Mouse (Mus musculus) CH12.LX (cell line): Measurements from ENCODE around the gene Slitrk3. TPM values are rescaled to one million over a fixed set of nuclear protein-coding genes. Genes with fewer than 3 reads are reported as not detected.
A peak's percentile ranks its signal among the peaks of the same experiment; 100 is the strongest.

Experiments used
- DNase-seq: peaks from one replicate; pipeline ENCODE4 v3.0.0-alpha.2; 2013; ENCODE audit errors: extremely low read depth
- H3K27ac ChIP-seq: 2 replicates; pipeline ENCODE4 v1.5.1; 2012; ENCODE audit warnings: low read depth, mild to moderate bottlenecking, control low read depth, moderate library complexity; ENCODE audit not compliant: insufficient read depth
- H3K27me3 ChIP-seq: replicated peaks from 2 replicates; pipeline ENCODE3; 2012; ENCODE audit warnings: inconsistent platforms
- H3K36me3 ChIP-seq, 2 experiments: replicated peaks in 1 of 2; 2 replicates each; pipeline versions ENCODE3 to v1.6.1; 2012; ENCODE audit warnings: inconsistent platforms in 1 of 2, low read length in 1 of 2, mild to moderate bottlenecking in 1 of 2, mixed read lengths in 1 of 2, moderate library complexity in 1 of 2; ENCODE audit not compliant: control insufficient read depth in 1 of 2, insufficient read depth in 1 of 2
- H3K4me1 ChIP-seq, 2 experiments: 2 replicates each; pipeline ENCODE4 v1.6.1; 2012; ENCODE audit warnings: inconsistent platforms in 1 of 2, moderate library complexity in 1 of 2; ENCODE audit not compliant: insufficient read depth in 2 of 2, control insufficient read depth in 1 of 2
- H3K4me2 ChIP-seq: 2 replicates; pipeline ENCODE4 v1.6.1; 2012; ENCODE audit warnings: low read depth, mild to moderate bottlenecking, control low read depth; ENCODE audit not compliant: poor library complexity, insufficient read depth, severe bottlenecking
- H3K4me3 ChIP-seq, 3 experiments: fragments of 150-350 bp in 1 of 3; sonication (generic) in 1 of 3; replicated peaks in 1 of 3; 2 replicates each; pipeline versions ENCODE3 to v1.5.1; 2011 to 2012; ENCODE audit warnings: low read depth in 2 of 3, low read length in 2 of 3, mild to moderate bottlenecking in 2 of 3, moderate library complexity in 2 of 3, control low read depth in 1 of 3, improper control_type of control experiment in 1 of 3, inconsistent platforms in 1 of 3, mixed read lengths in 1 of 3; ENCODE audit not compliant: poor library complexity in 1 of 3
- H3K79me2 ChIP-seq: replicated peaks from 2 replicates; pipeline ENCODE4 v1.6.1; 2012; ENCODE audit warnings: mild to moderate bottlenecking, moderate library complexity; ENCODE audit not compliant: control insufficient read depth, poor library complexity, insufficient read depth, severe bottlenecking; ENCODE audit errors: extremely low read depth
- H3K9ac ChIP-seq: 2 replicates; pipeline ENCODE4 v1.6.1; 2012; ENCODE audit warnings: low read depth, mild to moderate bottlenecking, control low read depth, moderate library complexity; ENCODE audit not compliant: insufficient read depth
- H3K9me3 ChIP-seq: replicated peaks from 2 replicates; pipeline ENCODE3; 2012; ENCODE audit warnings: low read length, inconsistent platforms, mixed read lengths
- BHLHE40 ChIP-seq: IDR thresholded peaks from 2 replicates; pipeline ENCODE4 v1.6.1; 2011; ENCODE audit warnings: mild to moderate bottlenecking, low read depth, low read length, improper control_type of control experiment
- CHD2 ChIP-seq: IDR thresholded peaks from 2 replicates; pipeline ENCODE4 v1.6.1; 2011; ENCODE audit warnings: low read length, improper control_type of control experiment
- CTCF ChIP-seq, 2 experiments: IDR thresholded peaks in 1 of 2; conservative IDR thresholded peaks in 1 of 2; 2 replicates each; pipeline ENCODE4 v1.5.1; 2011 to 2012; ENCODE audit warnings: low read depth in 2 of 2, low read length in 2 of 2, improper control_type of control experiment in 1 of 2, inconsistent platforms in 1 of 2, mild to moderate bottlenecking in 1 of 2, moderate library complexity in 1 of 2
- E2F4 ChIP-seq: IDR thresholded peaks from 2 replicates; pipeline ENCODE4 v1.6.1; 2011; ENCODE audit warnings: low read depth, low read length, improper control_type of control experiment; ENCODE audit not compliant: insufficient replicate concordance
- EP300 ChIP-seq: IDR thresholded peaks from 2 replicates; pipeline ENCODE4 v1.6.1; 2011; ENCODE audit warnings: low read length, improper control_type of control experiment
- ETS1 ChIP-seq: conservative IDR thresholded peaks from 2 replicates; pipeline ENCODE4 v1.6.1; 2012; ENCODE audit warnings: low read depth, mild to moderate bottlenecking, inconsistent platforms, low read length, improper control_type of control experiment, moderate library complexity
- HCFC1 ChIP-seq: IDR thresholded peaks from 2 replicates; pipeline ENCODE4 v1.6.1; 2012; ENCODE audit warnings: low read depth, mild to moderate bottlenecking, inconsistent platforms, low read length, improper control_type of control experiment
- IRF4 ChIP-seq: IDR thresholded peaks from 2 replicates; pipeline ENCODE4 v1.6.1; 2014; ENCODE audit warnings: low read depth, mild to moderate bottlenecking, inconsistent platforms, low read length, improper control_type of control experiment
- JUN ChIP-seq: IDR thresholded peaks from 2 replicates; pipeline ENCODE4 v1.6.1; 2011; ENCODE audit warnings: low read depth, mild to moderate bottlenecking, low read length, improper control_type of control experiment, moderate library complexity; ENCODE audit not compliant: insufficient read depth
- JUND ChIP-seq: conservative IDR thresholded peaks from 2 replicates; pipeline ENCODE4 v1.6.1; 2011; ENCODE audit warnings: low read depth, low read length, improper control_type of control experiment
- KAT2A ChIP-seq: IDR thresholded peaks from 2 replicates; pipeline ENCODE4 v1.6.1; 2012; ENCODE audit warnings: low read length, improper control_type of control experiment, inconsistent platforms; ENCODE audit not compliant: insufficient replicate concordance
- MAZ ChIP-seq: IDR thresholded peaks from 2 replicates; pipeline ENCODE4 v1.6.1; 2012; ENCODE audit warnings: low read depth, mild to moderate bottlenecking, inconsistent platforms, low read length, improper control_type of control experiment, moderate library complexity
- MYC ChIP-seq: IDR thresholded peaks from 2 replicates; pipeline ENCODE4 v1.6.1; 2011; ENCODE audit warnings: low read depth, mild to moderate bottlenecking, improper control_type of control experiment, low read length
- NELFE ChIP-seq: IDR thresholded peaks from 2 replicates; pipeline ENCODE4 v1.6.1; 2011; ENCODE audit warnings: low read depth, low read length, improper control_type of control experiment
- PAX5 ChIP-seq: IDR thresholded peaks from 2 replicates; pipeline ENCODE4 v1.6.1; 2012; ENCODE audit warnings: low read length, inconsistent platforms, mixed read lengths
- POLR2A ChIP-seq: IDR thresholded peaks from 2 replicates; pipeline ENCODE4 v1.6.1; 2011; ENCODE audit warnings: low read depth, mild to moderate bottlenecking, improper control_type of control experiment, low read length
- POLR2AphosphoS2 ChIP-seq: IDR thresholded peaks from 2 replicates; pipeline ENCODE4 v1.6.1; 2011; ENCODE audit warnings: low read depth, low read length, improper control_type of control experiment
- RAD21 ChIP-seq: IDR thresholded peaks from 2 replicates; pipeline ENCODE4 v1.6.1; 2011; ENCODE audit warnings: low read depth, mild to moderate bottlenecking, low read length, improper control_type of control experiment, moderate library complexity
- RCOR1 ChIP-seq: conservative IDR thresholded peaks from 2 replicates; pipeline ENCODE4 v1.6.1; 2012; ENCODE audit warnings: low read depth, mild to moderate bottlenecking, inconsistent platforms, low read length, improper control_type of control experiment
- SIN3A ChIP-seq: IDR thresholded peaks from 2 replicates; pipeline ENCODE4 v1.6.1; 2012; ENCODE audit warnings: low read length, improper control_type of control experiment, inconsistent platforms
- SMC3 ChIP-seq: IDR thresholded peaks from 2 replicates; pipeline ENCODE4 v1.6.1; 2011; ENCODE audit warnings: low read depth, low read length, improper control_type of control experiment
- USF2 ChIP-seq: conservative IDR thresholded peaks from 2 replicates; pipeline ENCODE4 v1.6.1; 2011; ENCODE audit warnings: low read depth, low read length, improper control_type of control experiment
- ZC3H11A ChIP-seq: IDR thresholded peaks from 2 replicates; pipeline ENCODE4 v1.6.1; 2012; ENCODE audit warnings: low read depth, mild to moderate bottlenecking, inconsistent platforms, low read length, improper control_type of control experiment
- ZKSCAN1 ChIP-seq: IDR thresholded peaks from 2 replicates; pipeline ENCODE4 v1.6.1; 2012; ENCODE audit warnings: low read depth, inconsistent platforms, low read length, improper control_type of control experiment, borderline replicate concordance
- ZNF384 ChIP-seq: IDR thresholded peaks from 2 replicates; pipeline ENCODE4 v1.6.1; 2012; ENCODE audit warnings: low read depth, low read length, improper control_type of control experiment, inconsistent platforms
- dilution Hi-C: fragments of 300-500 bp; cut with MboI; formaldehyde crosslinking; loops from 2 replicates; pipeline ENCODE4 v1.14.3; 2020; ENCODE audit warnings: low sequenced_read_pairs; ENCODE audit not compliant: extremely low pct_unique_long_range_greater_than_20kb, extremely low pct_ligation_motif_present
- in situ Hi-C: fragments of 300-500 bp; cut with MboI; formaldehyde crosslinking; loops from 3 replicates; pipeline ENCODE4 v1.14.3; 2019; ENCODE audit warnings: low sequenced_read_pairs, low pct_ligation_motif_present, low pct_unique_long_range_greater_than_20kb, mixed read lengths
- polyA plus RNA-seq: library from polyadenylated mRNA; unstranded; fragments of >175 nt; gene quantifications from 2 replicates; pipeline ENCODE4 v1.2.1, GENCODE M21; 2012; ENCODE audit warnings: low read depth; ENCODE audit not compliant: insufficient read length
- total RNA-seq, 2 experiments: library from RNA; depleted of rRNA; stranded (reverse); fragments of 300-350 nt in 1 of 2; fragments of >200 nt in 1 of 2; gene quantifications; 2 replicates each; pipeline ENCODE4 v1.2.3; 2012 to 2014

The Slitrk3 gene
- total and polyA plus RNA-seq, 3 experiments: not detected

GRCm38 (mm10) chr3:73065823-73066755 is 8.5 kb upstream of the Slitrk3 start:
- TF ChIP-seq SIN3A (no peak), EP300 (no peak), RAD21 (peak; percentile 23), KAT2A (no peak), SMC3 (peak; percentile 43), BHLHE40 (no peak), JUND (no peak), ETS1 (no peak), IRF4 (no peak), CHD2 (no peak), CTCF (conservative IDR thresholded peaks at IDR 0.05 in 1 of 2, IDR thresholded peaks at IDR 0.05 in 1 of 2; ENCODE audit: low read depth in 2 of 2, low read length in 2 of 2) (peak; percentile 29 to 48; a peak in 3 of 4 replicates), POLR2A (no peak), ZNF384 (no peak), E2F4 (no peak), POLR2AphosphoS2 (no peak)
- no peak overlapping the region for H3K27ac ChIP-seq
- dilution Hi-C loops (no loop called here), in situ Hi-C loops (no loop called here)
- H3K27me3 ChIP-seq: no peaks in the 10 kb centered on the region
- peak; percentile 60 for DNase-seq
- no peaks in the 10 kb centered on the region for H3K4me1 ChIP-seq
- no peak overlapping the region for H3K9ac ChIP-seq
- no peaks in the 10 kb centered on the region for H3K79me2 ChIP-seq
- H3K36me3 ChIP-seq: no peaks in the 10 kb centered on the region
- peak overlapping the region in 1 of 3 experiments; percentile 15 for H3K4me3 ChIP-seq
- no peak overlapping the region for H3K4me2 ChIP-seq
- H3K9me3 ChIP-seq: no peaks in the 10 kb centered on the region

GRCm38 (mm10) chr3:73058190-73058589 is 587 bp upstream of the Slitrk3 start:
- Histone ChIP-seq H3K27ac (no peak overlapping the region), H3K9ac (no peak overlapping the region), H3K36me3 (no peaks in the 10 kb centered on the region), H3K4me3 (no peak overlapping the region), H3K9me3 (peaks cover 8% of the 10 kb centered on the region), H3K79me2 (no peaks in the 10 kb centered on the region), H3K4me2 (no peak overlapping the region), H3K4me1 (no peaks in the 10 kb centered on the region), H3K27me3 (no peaks in the 10 kb centered on the region)
- DNase-seq: no peak
- dilution Hi-C loops (no loop called here), in situ Hi-C loops (no loop called here)
- TF ChIP-seq KAT2A: no peak
- no peak for TF ChIP-seq E2F4
- no peak for TF ChIP-seq EP300
- no peak for TF ChIP-seq POLR2AphosphoS2
- no peak for TF ChIP-seq RCOR1
- no peak for TF ChIP-seq JUN
- TF ChIP-seq SIN3A: no peak
- TF ChIP-seq ZKSCAN1: no peak
- no peak for TF ChIP-seq MAZ
- no peak for TF ChIP-seq ZC3H11A
- no peak for TF ChIP-seq HCFC1
- no peak for TF ChIP-seq NELFE
- TF ChIP-seq POLR2A: no peak
- TF ChIP-seq USF2: no peak
- no peak for TF ChIP-seq RAD21
- no peak for TF ChIP-seq IRF4
- TF ChIP-seq MYC: no peak
- no peak for TF ChIP-seq PAX5
